Mouse (Mus musculus): ENCODE results near the gene Ccn2.

Gene Ccn2

DNA sequence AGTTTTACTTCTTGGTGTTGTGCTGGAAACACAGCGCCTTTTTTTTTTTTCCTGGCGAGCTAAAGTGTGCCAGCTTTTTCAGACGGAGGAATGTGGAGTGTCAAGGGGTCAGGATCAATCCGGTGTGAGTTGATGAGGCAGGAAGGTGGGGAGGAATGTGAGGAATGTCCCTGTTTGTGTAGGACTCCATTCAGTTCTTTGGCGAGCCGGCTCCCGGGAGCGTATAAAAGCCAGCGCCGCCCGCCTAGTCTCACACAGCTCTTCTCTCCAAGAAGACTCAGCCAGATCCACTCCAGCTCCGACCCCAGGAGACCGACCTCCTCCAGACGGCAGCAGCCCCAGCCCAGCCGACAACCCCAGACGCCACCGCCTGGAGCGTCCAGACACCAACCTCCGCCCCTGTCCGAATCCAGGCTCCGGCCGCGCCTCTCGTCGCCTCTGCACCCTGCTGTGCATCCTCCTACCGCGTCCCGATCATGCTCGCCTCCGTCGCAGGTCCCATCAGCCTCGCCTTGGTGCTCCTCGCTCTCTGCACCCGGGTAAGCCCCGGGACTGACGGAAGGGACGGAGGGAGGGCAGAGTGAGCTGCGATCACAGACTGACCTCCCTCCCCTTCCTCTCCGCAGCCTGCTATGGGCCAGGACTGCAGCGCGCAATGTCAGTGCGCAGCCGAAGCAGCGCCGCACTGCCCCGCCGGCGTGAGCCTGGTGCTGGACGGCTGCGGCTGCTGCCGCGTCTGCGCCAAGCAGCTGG lies at the start of gene Ccn2:
Gene Ccn2, plus strand, starts transcription at position 193 of the 753 bp plus-strand sequence.
- peak; percentile 87 for DNase-seq (ENCODE audit: extremely low spot score, low spot score)

DNA sequence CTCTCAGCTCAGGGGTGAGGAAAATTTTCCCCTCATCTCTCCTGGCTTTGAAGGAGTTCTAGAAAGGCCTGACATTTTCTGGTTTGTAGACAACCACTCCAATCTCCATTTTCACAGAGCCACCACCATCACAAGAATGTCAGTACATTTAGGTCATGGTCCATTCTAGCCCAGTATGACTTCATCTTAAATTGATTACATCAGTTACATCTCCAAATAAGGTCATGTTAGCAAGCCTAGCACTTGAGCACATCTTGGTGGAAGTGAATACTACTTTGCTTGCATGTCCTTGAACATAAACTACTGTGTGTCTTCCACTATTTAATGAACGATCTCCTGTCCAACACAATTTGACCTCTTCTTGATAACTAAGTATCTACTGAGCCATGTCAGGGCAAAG lies 42.4 kb upstream of the Ccn2 start:
- DNase-seq (ENCODE audit: extremely low spot score, low spot score) = no peak

DNA sequence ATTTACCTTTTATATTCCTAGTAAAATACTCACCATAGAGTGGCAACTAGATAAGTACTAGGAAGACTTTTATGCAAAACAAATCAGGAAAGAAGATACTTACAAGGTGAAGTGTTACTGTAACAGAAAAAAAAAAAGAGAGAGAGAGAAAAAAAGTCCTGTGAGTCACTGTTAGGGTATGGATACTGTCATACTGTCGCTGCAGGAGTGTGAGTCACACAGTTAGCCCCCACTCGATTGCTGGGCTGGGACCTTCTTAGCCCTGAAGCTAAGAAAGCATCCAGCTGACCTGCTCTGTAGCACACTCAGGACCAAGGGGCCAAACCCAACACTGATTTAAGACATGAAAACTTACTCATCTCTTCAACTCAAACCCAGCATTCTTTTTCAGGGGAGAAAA lies 41.2 kb upstream of the Ccn2 start:
- no peak for DNase-seq (ENCODE audit: extremely low spot score, low spot score)

DNA sequence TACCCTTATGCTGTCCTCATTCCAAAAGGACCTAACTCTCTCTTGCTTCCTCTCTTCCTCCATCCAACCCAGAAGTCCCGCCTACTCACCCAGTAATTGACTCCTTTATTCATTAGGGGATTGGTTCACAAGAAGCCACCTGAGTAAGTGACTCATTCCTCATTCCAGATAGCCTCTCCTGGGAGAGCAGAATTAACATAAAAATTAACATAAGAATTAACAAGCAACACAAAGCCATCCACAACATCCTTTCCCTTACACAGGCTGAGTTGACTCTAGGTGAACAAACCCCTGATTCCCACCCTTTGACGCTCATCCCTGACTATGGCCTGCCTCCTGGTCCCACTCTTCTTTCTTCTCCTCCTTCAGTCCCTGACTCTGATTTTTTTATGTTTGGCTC lies 36.9 kb upstream of the Ccn2 start:
- DNase-seq (ENCODE audit: extremely low spot score, low spot score) = no peak

DNA sequence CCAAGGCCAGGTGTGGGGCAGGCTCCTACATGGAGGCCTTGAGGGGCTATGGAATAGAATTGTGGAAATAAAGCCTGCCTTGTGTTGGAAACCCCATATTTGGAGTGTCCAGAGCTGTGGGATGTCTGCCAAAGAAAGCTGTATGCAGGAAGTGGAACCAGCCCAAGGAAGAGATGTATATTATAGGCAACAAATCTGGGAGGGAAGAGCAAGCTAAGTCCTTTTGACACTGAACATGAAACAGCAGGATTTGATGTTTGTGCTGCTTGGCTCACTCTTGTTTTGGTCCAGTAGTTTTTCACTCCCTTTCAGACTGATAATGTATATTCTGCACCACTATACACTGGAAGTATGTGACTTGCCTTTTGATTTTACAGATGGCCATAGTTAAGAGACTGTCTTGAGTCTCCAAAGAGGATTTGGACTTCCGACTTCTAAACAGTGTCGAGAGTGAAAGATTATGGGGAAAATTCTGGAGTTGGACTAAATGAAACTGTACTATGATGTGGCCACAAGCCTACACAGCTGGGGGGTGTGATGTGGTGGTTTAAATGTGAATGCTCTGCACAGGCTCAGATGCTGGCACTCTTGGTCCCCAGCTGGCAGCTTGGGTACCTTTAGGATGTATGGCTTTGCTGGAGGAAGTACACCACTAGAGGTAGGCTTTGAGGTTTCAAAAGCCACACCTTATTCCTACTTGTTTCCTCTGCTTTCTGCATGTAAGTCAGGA lies 25.4 kb upstream of the Ccn2 start:
- no peak for DNase-seq (ENCODE audit: extremely low spot score, low spot score)

DNA sequence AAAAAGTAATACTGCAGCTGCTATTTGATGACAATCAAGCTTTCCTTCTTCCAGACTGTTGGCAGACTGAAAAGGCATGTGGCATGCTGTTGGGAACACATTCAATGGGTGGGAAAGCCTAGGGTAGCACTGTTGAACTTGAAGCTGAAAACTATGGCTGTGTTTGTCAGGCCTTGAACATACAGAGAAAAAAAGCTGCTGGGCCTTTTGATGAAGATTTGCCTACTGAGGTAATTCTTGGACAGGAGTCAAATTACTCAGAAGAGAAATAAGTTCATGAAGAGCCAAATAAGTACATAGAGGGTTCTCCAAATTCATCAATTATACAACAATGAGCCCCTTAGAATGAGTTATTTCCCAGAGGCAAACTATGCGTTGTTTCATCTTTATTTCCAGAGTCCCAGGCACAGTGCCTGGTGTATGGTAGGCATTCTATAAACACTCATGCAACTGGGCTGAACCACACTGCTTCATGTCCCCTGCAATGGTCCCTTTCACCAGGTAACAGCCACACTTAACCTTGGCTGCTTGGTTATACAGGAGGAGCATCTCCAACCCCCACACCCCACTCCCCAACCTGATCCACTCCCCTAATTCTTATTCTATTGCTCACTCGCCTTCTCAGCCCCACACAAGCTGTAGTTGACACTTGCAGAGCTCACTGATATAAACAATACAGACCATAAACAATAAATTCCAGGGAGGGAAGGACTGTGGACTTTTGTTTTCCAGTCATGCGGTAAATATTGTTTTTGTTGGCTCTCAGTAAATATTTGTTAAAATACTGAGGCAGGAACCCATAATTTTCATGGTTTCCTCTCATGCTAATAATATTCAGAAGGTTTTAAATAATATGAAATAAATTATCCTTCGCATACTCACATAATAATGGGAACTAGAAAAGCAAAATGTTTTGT lies 22.9 kb upstream of the Ccn2 start:
- DNase-seq (ENCODE audit: extremely low spot score, low spot score) = no peak

DNA sequence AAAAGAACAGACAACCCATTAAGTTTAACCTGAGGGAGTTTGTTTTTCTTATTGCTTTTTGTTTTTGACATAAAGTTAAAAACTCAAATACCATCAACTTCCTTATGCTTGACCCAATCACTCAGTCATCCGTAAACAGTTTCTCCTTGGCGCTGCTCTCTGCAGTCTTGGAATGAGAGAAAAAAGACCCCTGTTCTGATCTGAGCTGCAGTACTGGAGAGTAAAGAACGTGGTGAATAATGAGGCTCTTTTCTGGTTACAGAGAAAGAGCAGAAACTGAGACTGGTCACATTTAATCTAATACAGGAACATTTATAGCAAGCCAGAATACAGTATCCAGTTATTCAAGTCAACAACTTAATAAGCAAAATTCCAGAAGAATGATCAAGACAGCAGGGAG lies 21.8 kb upstream of the Ccn2 start:
- DNase-seq (ENCODE audit: extremely low spot score, low spot score) = no peak

DNA sequence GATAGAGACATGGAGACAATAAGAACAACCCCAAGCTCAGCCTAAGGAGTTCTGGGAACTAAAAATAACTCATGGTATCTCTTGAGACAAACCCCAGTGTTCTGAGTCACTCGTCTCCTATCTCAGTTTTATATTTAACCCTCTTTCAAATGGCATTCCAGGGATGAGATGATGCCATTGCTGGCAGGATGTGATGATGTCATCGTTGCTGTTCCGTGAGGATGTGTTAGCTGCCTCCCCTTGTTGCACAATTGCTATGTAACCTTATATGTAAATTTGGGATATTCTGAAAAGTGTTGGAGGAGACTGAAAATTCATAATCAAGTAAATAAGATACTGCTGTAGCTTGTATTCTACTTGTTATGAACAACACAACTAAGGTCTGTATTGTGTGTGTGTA lies 14.2 kb upstream of the Ccn2 start:
- no peak for DNase-seq (ENCODE audit: extremely low spot score, low spot score)

DNA sequence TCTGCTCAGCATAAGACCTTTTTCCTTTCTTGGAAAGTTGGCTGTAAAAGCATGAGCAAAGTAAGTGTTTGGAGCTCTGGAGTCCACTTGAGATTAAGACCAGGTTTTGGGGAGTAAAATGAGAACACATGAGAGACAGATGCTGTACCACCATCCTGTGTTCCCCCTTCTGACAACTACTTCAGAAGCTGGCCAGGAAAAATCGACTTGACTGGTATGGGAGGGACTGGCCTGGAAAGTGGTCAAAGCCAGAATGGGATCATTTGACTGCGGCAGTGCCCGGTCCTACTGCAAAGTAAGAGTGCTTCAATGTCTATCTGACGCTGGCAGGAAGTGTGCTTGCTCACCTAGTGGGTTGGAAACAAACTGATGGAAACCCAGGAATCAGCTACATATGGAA lies 6.4 kb upstream of the Ccn2 start:
- DNase-seq (ENCODE audit: extremely low spot score, low spot score) = no peak

DNA sequence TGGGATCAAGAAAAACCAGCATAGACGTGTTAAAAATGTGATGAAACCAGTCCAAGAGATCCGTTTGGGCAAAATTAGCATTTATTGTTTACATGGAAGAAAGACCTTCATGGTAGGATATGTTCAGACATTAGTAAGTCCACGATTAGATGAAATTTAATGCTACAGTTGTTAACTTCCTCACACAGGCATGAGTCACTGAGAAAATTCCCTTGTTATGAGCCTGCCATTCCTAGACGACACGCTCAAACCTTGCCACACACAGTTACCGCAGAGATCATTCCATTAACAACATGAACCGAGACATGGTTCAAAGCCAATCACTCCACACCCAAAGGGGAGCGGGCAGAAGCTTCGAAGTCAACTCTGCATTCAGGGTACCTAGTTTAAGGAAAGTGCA lies 6.0 kb upstream of the Ccn2 start:
- no peak for DNase-seq (ENCODE audit: extremely low spot score, low spot score)

DNA sequence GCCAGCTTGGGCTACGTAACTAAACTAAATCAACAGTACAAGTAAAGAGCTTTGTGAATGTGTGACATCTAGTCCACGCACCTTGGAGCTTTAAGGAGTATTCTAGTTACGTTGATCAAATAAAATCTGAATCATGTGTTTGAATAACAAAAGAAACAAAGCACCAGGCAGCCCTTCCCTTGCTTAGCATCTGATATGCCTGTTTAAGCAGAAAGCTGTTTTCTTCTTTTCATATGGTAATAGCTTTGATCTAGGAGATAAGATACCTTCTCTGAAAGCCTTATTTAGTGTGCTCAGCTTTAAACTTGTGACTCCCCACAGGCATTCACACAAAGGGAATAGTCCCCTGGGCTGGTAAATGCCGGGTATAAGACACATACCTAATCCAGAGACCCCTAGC lies 4.7 kb upstream of the Ccn2 start:
- DNase-seq (ENCODE audit: extremely low spot score, low spot score) = no peak

DNA sequence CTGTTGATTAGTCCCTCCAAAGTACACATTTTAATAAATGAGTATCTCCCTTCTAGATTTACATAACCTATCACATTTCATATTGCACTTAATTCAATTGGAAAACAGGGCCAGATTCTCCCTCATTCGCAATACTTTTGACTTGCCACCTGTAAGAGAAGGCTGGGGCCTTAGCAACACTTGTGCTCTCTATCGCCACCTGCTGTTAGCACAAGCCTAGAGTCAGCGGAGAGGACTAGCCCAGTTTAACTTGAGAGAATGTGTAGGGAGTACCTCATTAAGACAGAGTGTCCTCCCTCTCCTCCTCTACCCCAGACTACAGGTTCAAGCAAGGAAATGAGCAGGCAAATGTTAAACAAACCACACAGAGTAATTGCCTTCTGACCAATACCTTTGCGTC lies 4.1 kb upstream of the Ccn2 start:
- peak; percentile 81 for DNase-seq (ENCODE audit: extremely low spot score, low spot score)

DNA sequence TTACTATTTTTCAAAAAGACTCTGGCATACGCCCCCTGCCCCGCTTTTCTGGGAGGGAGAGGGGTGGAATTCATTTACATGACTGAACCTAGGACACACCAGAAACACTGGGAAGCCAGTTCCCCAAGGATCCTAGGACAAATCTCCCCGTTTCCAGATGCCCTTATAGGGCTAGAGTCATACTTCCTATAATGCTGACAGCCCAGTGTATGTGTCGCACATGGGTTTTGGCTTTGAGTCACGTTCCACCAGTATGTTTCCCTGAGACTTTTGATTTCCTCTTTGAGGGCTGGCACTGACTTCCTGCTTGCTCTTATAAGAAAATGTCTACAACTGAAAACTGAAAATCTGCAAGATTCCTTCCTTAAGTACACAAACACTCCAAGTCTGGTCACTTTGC lies 3.5 kb upstream of the Ccn2 start:
- no peak for DNase-seq (ENCODE audit: extremely low spot score, low spot score)

DNA sequence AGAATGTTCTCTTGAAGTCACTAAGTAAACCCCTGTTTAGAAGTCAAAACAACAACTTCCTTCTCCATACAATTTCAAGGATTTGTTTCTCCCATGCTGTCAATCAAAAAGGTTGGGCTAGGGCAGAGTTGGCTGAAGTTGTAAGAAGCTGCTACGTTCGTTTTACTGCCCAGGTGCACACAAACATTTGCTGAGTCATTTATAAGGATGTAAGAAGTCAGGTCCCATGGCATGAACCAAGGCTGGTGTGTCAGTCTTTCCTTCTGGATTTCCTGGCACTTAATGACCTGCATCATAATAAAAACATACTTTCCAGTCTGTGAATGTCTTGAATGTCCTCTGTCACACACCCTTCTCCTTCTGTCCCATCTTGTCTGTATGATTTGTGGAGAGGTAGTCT lies 2.9 kb upstream of the Ccn2 start:
- DNase-seq (ENCODE audit: extremely low spot score, low spot score) = no peak

DNA sequence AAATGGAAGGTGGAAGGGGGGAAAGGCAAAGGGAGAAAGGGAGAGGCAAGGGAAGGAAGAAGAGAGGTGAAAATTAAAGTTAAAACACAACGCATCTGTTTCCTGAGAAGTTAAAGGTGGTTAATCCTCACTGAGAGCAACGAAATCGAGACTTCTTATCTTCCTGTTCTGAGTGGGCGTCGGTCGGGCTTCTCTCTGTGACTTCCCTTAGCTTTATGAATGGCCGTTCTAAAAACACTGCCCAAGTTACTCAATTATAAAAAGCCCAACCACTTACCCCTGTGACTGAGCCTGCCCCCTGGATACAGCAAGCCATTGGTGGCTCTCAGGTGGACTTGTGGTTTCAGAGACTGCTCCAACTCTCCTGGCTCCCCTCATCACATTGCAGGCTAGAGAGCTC lies 2.3 kb upstream of the Ccn2 start:
- no peak for DNase-seq (ENCODE audit: extremely low spot score, low spot score)

DNA sequence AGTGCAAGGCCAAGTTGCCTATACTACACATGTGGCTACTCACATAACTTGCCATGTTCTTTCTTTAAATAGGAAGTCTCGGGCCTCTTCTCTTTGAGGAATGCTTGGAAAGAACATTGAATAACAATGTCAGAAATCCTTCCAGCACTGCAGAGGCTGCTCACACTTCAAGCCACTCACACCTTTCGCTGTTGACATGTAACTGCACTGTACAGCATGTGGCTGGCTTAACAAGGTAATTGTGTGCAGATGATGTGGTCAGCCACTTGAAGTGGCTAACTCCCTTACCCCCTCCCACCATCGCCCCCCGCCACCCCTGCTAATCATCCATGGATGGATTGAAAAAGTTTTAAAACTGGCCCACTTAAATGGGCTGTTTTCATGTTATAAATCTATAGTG lies 1.7 kb upstream of the Ccn2 start:
- no peak for DNase-seq (ENCODE audit: extremely low spot score, low spot score)

DNA sequence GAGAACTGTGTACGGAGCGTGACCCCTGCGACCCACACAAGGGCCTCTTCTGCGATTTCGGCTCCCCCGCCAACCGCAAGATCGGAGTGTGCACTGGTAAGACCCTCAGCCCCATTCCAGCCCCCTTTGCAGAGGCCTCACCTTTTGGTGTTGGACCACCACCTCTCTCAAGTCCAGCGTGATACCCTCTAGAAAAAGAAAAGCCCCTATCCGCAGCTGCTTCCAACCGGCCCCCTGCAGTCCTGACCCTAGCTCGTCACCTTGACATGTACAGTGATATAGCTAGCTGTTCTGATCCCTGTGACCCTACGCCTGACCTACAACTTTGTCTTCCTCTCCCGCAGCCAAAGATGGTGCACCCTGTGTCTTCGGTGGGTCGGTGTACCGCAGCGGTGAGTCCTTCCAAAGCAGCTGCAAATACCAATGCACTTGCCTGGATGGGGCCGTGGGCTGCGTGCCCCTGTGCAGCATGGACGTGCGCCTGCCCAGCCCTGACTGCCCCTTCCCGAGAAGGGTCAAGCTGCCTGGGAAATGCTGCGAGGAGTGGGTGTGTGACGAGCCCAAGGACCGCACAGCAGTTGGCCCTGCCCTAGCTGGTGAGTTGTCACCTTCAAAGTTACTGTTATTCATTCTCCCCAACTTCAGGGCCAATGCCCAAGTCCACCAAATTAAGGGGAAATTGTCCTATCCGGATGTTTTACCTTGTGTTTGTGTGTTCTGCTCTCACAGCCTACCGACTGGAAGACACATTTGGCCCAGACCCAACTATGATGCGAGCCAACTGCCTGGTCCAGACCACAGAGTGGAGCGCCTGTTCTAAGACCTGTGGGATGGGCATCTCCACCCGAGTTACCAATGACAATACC lies 994 bp downstream of the Ccn2 start:
- no peak for DNase-seq (ENCODE audit: extremely low spot score, low spot score)

DNA sequence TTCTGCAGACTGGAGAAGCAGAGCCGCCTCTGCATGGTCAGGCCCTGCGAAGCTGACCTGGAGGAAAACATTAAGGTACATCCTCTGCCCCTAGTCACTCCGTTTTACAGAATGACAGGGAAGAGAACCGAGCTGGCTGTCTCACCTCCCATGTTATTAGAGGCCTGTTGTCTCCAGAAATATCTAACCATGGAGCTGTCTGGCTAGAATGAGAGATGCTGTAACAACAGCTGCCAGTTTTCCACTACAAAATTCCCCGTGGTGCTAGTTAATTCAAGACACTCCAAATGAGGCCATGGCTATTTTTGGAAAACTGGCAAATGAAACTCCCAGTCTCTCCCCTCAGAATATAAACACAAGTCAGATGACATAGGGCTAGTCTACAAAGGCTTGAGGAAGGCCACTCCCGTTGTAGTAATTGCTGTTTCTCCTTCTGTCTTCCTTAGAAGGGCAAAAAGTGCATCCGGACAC lies 1.7 kb downstream of the Ccn2 start:
- DNase-seq (ENCODE audit: extremely low spot score, low spot score) = peak; percentile 18

DNA sequence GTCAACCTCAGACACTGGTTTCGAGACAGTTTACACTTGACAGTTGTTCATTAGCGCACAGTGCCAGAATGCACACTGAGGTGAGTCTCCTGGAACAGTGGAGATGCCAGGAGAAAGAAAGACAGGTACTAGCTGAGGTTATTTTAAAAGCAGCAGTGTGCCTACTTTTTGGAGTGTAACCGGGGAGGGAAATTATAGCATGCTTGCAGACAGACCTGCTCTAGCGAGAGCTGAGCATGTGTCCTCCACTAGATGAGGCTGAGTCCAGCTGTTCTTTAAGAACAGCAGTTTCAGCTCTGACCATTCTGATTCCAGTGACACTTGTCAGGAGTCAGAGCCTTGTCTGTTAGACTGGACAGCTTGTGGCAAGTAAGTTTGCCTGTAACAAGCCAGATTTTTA lies 2.5 kb downstream of the Ccn2 start:
- no peak for DNase-seq (ENCODE audit: extremely low spot score, low spot score)

DNA sequence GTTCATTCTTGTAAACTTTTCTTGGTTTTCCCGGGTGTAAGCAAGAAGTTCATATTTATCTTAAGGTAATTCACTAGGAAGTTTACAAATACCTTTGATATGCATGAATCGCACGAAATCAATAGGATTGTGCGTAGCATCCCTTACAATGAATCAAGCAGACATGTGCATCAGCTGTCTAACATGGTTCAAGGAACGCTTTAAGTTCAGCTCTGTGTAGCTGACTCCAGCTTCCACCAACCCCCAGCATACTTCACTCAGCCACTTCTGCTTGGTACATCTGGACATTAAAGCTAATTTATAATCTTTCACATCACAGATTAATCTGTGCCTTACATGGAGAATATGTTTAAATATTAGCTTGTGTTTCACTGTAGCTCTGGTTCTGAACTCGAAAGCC lies 3.5 kb downstream of the Ccn2 start:
- no peak for DNase-seq (ENCODE audit: extremely low spot score, low spot score)

DNA sequence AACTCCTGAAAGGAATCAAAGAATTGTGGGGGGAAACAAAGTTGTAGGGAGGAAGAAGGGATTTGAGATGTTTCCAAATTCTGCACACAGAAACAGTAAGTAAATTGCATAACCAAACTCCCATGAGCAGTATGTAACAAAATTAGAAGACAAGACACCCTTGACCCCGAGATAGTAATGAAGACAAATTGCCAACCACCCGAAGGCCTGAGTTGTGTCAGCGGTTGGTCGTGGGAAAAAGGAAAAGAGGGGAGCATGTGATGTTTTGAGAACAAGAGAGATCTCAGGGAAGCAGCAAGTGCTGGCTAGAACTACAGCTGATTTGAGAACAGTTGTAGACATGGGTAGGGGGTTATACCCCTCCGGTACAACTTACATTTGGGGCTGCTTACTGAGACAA lies 4.6 kb downstream of the Ccn2 start:
- no peak for DNase-seq (ENCODE audit: extremely low spot score, low spot score)

Data from neural tube, embryonic 10.5 days (tissue).